12 mouse cellular contexts compared by ENCODE assay signal in genomic region chr2:80851056-80851455, GRCm38 (mm10).
DNase-seq lines count a peak whose midpoint lies in the region; ATAC-seq lines count a peak whose summit lies in the region.
"Had no signal": no experiment of that assay in that cellular context is flagged by ENCODE, and none has a peak within 500 bp of the region (broad histone marks: within the 10 kb centered on the region; RNA-seq: fewer than 3 reads in every experiment).

No protein-coding gene starts in this region.

- WGBS in forebrain, embryonic 16.5 days = 26% methylated on average over 1 of the region's 1 CpGs
- WGBS in intestine, embryonic 15.5 days = 53% methylated on average over 1 of the region's 1 CpGs

- peak; percentile 54 for DNase-seq in layer of hippocampus, adult 9-11 months
- DNase-seq in layer of hippocampus, postnatal 25 days (ENCODE audit: extremely low spot score in 1 of 2, low spot score in 1 of 2) = no peak
- DNase-seq in brain, adult 2 months (ENCODE audit: low read depth, low spot score) = peak; percentile 73
- DNase-seq in mesoderm, embryonic 11.5 days (ENCODE audit: low read depth, low spot score) = peak; percentile 8
- no peak for DNase-seq in adrenal gland, postnatal 25 days
- DNase-seq: cerebellum, adult 8-10 months; thymus, postnatal 25 days had no signal

- H3K27me3 ChIP-seq in forebrain, embryonic 16.5 days (replicated peaks; ENCODE audit: control insufficient read depth, insufficient read depth, low read length) = no peaks in the 10 kb centered on the region
- H3K27me3 ChIP-seq in intestine, embryonic 15.5 days (replicated peaks) = no peaks in the 10 kb centered on the region
- H3K27me3 ChIP-seq: embryonic facial prominence, embryonic 15.5 days; heart, embryonic 13.5 days; liver, embryonic 15.5 days had no signal

- peak; percentile 83 for ATAC-seq in forebrain, embryonic 16.5 days
- ATAC-seq in intestine, embryonic 15.5 days = no peak

- H3K36me3 ChIP-seq in forebrain, embryonic 16.5 days (ENCODE audit: control insufficient read depth, insufficient read depth) = no peaks in the 10 kb centered on the region
- no peaks in the 10 kb centered on the region for H3K36me3 ChIP-seq in intestine, embryonic 15.5 days
- H3K36me3 ChIP-seq: embryonic facial prominence, embryonic 15.5 days; heart, embryonic 13.5 days; liver, embryonic 15.5 days had no signal

- no peak overlapping the region for H3K9ac ChIP-seq in forebrain, embryonic 16.5 days (replicated peaks; ENCODE audit: low read depth, low read length)
- H3K9ac ChIP-seq in intestine, embryonic 15.5 days = no peak overlapping the region
- H3K9ac ChIP-seq: embryonic facial prominence, embryonic 15.5 days; heart, embryonic 13.5 days; liver, embryonic 15.5 days had no signal

- H3K9me3 ChIP-seq in forebrain, embryonic 16.5 days (ENCODE audit: control insufficient read depth, low read length) = no peaks in the 10 kb centered on the region
- no peaks in the 10 kb centered on the region for H3K9me3 ChIP-seq in intestine, embryonic 15.5 days
- H3K9me3 ChIP-seq: embryonic facial prominence, embryonic 15.5 days; heart, embryonic 13.5 days; liver, embryonic 15.5 days had no signal

- no peak overlapping the region for H3K4me2 ChIP-seq in forebrain, embryonic 16.5 days (ENCODE audit: low read length)
- H3K4me2 ChIP-seq in intestine, embryonic 15.5 days (replicated peaks) = no peak overlapping the region
- H3K4me2 ChIP-seq: embryonic facial prominence, embryonic 15.5 days; heart, embryonic 13.5 days; liver, embryonic 15.5 days had no signal

- H3K4me3 ChIP-seq in forebrain, embryonic 16.5 days (replicated peaks; ENCODE audit: low read length) = no peak overlapping the region
- H3K4me3 ChIP-seq in intestine, embryonic 15.5 days (replicated peaks) = no peak overlapping the region
- H3K4me3 ChIP-seq: embryonic facial prominence, embryonic 15.5 days; heart, embryonic 13.5 days; liver, embryonic 15.5 days had no signal

- H3K27ac ChIP-seq in forebrain, embryonic 16.5 days (ENCODE audit: low read length) = no peak overlapping the region
- no peak overlapping the region for H3K27ac ChIP-seq in intestine, embryonic 15.5 days
- H3K27ac ChIP-seq: embryonic facial prominence, embryonic 15.5 days; heart, embryonic 13.5 days; liver, embryonic 15.5 days had no signal

- no peaks in the 10 kb centered on the region for H3K4me1 ChIP-seq in forebrain, embryonic 16.5 days (replicated peaks; ENCODE audit: control insufficient read depth, insufficient read depth, low read length)
- H3K4me1 ChIP-seq in intestine, embryonic 15.5 days (replicated peaks) = no peaks in the 10 kb centered on the region
- H3K4me1 ChIP-seq: embryonic facial prominence, embryonic 15.5 days; liver, embryonic 15.5 days had no signal

Comparison
In these comparisons a context has a peak if more than half of its experiments do, and no peak if none do; other contexts are left out.
1. DNase-seq: peak in layer of hippocampus, adult 9-11 months (single experiment), brain, adult 2 months (single experiment) and mesoderm, embryonic 11.5 days (single experiment); none in layer of hippocampus, postnatal 25 days (0 of 2) and adrenal gland, postnatal 25 days (single experiment).